Mouse (Mus musculus): ENCODE measurements at regions not wholly inside any gene's neighbourhood (a gene's known extent, or its start where the extent isn't known, plus 50 kb on each side); places are given as distances from the start of the nearest gene placed in this dataset.

DNA sequence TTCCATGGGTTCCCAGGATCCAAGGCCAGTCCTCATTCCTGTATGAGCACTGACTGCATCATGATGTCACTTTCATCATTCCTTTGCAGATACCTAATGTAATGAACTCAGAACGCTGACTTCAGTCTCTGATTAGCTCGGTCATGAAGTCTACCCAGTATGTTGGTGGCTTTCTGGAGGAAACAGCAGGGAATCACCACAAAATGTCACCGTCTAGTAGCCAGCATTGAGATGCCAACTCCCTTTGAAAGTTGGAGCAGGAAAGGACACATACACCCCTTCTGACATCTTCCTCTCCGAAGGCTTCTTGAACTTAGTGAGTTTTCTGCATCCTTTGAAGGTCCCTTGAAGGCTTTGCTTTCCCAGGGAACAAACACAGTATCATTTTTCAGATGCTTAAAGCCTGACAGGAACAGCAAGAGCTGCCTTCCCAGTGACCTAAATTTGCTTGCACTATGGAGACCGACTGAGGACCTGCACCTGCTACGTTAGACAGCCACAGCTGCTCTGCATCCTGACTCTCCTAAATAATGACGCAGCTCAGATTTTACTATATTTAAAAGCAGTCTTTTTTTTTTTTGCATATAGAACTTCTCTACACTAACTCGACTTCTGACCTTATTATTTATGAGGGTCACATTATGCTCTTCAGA, 243.1 kb upstream of the Fat1 start:
- TF ChIP-seq POLR2A (IDR thresholded peaks at IDR 0.05; ENCODE audit: low read depth, low read length) (no peak), CTCF (conservative IDR thresholded peaks at IDR 0.05; ENCODE audit: insufficient read depth, insufficient read length, low read depth, low read length) (no peak)

Data from kidney, adult 2 months (tissue).